Mouse (Mus musculus): Measurements from ENCODE around the gene Atf7. TPM values are rescaled to one million over a fixed set of nuclear protein-coding genes. Genes with fewer than 3 reads are reported as not detected.

Gene Atf7
- polyA plus RNA-seq, 1 experiment from 2014 or later = 43.5 TPM

DNA sequence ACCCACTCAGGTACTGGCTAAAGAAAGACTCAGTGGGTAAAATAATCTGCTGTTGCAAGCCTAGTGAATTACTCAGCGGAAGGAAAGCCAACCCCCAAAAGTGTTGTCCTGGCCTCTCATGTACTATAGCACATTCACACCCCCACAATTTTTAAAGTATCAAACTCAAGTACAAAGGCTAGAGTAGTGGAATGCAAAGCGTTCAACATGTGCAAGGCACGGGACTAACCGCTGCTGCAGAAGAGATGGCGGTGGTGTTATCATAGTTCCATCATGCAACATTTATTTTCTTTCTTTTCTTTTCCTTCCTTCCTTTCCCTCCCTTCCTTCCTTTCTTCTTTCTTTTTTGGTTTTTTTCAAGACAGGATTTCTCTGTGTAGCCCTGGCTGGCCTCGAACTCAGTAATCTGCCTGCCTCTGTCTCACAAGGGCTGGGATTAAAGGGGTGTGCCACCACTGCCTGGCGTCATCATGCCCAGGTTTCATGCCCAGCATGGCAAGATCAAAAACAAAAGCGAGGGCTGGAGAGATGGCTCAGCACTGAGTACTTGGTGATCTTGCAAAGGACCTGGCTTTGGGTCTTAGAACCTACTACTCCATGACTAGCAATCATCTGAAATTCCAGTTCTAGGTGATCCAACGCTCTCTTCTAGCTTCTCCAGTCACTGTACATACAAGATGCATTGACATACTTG is 119.3 kb downstream of the Atf7 start:
- Histone ChIP-seq H3K4me2 (no peak overlapping the region), H3K9ac (no peak overlapping the region), H3K4me1 (ENCODE audit: insufficient read depth) (peaks cover 5% of the 10 kb centered on the region; the same call in 1 of the 2 replicates), H3K27me3 (ENCODE audit: insufficient read depth, low read length) (no peaks in the 10 kb centered on the region), H3K4me3 (ENCODE audit: low read depth, low read length) (no peak overlapping the region), H3K36me3 (ENCODE audit: insufficient read depth) (peaks cover 52% of the 10 kb centered on the region), H3K27ac (ENCODE audit: low read depth) (no peak overlapping the region), H3K9me3 (ENCODE audit: low read depth, low read length) (no peaks in the 10 kb centered on the region)
- no peak for DNase-seq
- TF ChIP-seq CTCF (IDR thresholded peaks at IDR 0.05; ENCODE audit: low read depth) = no peak
- WGBS = 73% methylated on average over 9 of the region's 9 CpGs
- ATAC-seq (ENCODE audit: insufficient read depth) = no peak

DNA sequence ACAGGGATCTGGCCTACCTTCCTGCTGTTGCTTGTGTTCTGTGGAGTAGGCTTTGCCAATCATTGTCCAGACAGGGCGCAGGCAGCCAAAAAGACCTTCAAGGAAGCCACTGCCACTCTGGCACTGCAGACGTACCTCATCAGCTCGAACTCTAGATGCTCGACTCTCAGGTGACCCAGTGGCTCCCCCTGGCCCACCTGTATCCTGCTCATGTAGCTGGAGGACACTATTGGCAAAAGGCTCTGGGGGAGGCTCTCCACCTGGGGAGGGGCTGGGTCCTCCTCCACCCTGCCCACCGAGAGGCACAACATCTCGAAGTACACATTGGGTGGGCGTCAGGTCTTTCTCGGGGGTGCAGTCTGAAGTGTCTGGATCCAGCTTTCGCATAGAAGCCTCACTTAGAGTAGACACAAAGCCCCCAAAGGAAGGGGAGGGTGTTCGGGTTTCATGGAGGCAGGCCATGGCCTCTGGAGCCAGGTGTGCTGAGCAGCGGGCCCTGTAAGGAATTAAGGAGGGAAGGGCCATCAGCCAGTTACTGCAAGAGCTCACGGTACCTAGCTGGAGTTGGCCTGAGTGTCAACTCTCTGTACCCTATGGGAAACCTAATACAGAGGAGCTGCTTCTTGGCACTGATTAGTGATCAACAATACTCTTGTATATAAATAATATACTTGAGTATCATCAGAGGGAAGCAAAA is 120.0 kb downstream of the Atf7 start:
- ATAC-seq (ENCODE audit: insufficient read depth) (no peak), DNase-seq (no peak)
- H3K4me1 ChIP-seq (ENCODE audit: insufficient read depth) = peaks cover 5% of the 10 kb centered on the region; the same call in 1 of the 2 replicates
- no peak overlapping the region for H3K27ac ChIP-seq (ENCODE audit: low read depth)
- no peak for TF ChIP-seq CTCF (IDR thresholded peaks at IDR 0.05; ENCODE audit: low read depth)
- H3K4me3 ChIP-seq (ENCODE audit: low read depth, low read length) = no peak overlapping the region
- H3K9me3 ChIP-seq (ENCODE audit: low read depth, low read length) = no peaks in the 10 kb centered on the region
- H3K27me3 ChIP-seq (ENCODE audit: insufficient read depth, low read length) = no peaks in the 10 kb centered on the region
- no peak overlapping the region for H3K9ac ChIP-seq
- no peak overlapping the region for H3K4me2 ChIP-seq
- 67% methylated on average over 12 of the region's 12 CpGs for WGBS
- H3K36me3 ChIP-seq (ENCODE audit: insufficient read depth) = peaks cover 59% of the 10 kb centered on the region

DNA sequence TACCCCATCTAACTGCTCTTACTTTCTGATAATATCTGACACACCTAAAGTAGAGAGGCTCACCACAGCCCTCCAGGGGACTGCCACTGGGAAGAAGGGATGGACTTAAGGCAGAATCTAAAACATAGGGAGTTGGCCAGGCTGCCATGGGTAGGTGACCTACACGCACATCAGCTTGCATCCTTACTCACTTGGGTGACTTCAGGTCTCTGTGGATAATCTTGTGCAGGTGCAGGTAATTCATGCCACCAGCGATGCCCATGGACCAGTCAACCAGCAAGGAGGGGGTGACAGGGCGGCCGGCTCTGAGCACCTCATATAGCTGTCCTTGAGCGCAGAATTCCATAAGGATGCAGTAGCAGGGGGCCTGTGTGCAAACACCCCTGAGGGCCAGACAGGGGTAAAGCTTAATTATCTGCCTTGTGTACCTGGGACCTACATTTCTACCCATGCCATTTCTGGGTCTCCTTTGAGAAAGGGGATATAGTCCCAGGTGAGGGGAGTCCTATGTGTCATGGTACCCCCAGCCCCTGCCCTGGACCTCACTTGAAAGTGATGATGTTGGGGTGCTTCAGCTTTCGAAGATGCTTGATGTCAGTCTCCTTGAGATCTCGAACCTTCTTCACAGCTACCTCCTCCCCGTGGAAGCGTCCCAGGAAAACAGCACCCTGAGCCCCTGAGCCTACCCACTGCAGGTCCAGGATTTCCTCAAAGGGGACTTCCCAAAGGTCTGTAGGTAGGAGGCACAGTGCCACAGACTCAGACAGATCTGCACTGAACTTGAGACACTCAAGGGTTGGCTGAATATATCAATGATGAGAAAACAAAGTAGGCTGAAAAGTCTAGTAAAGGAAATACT is 121.1 kb downstream of the Atf7 start:
- TF ChIP-seq CTCF (IDR thresholded peaks at IDR 0.05; ENCODE audit: low read depth) = no peak
- Histone ChIP-seq H3K4me1 (ENCODE audit: insufficient read depth) (no peaks in the 10 kb centered on the region), H3K9ac (no peak overlapping the region), H3K4me2 (no peak overlapping the region), H3K27me3 (ENCODE audit: insufficient read depth, low read length) (no peaks in the 10 kb centered on the region), H3K27ac (ENCODE audit: low read depth) (no peak overlapping the region), H3K9me3 (ENCODE audit: low read depth, low read length) (no peaks in the 10 kb centered on the region), H3K36me3 (ENCODE audit: insufficient read depth) (peaks cover 70% of the 10 kb centered on the region), H3K4me3 (ENCODE audit: low read depth, low read length) (no peak overlapping the region)
- DNase-seq (no peak), ATAC-seq (ENCODE audit: insufficient read depth) (no peak; the same call in 1 of the 2 replicates)
- WGBS = 80% methylated on average over 9 of the region's 9 CpGs

- Histone ChIP-seq H3K4me3 (ENCODE audit: low read depth, low read length) (no peak within 1 kb of the TSS), H3K4me2 (no peak within 1 kb of the TSS), H3K27me3 (ENCODE audit: insufficient read depth, low read length) (no peaks in the 10 kb centered on the region), H3K27ac (ENCODE audit: low read depth) (no peak within 1 kb of the TSS), H3K4me1 (ENCODE audit: insufficient read depth) (no peaks in the 10 kb centered on the region), H3K9ac (no peak within 1 kb of the TSS), H3K9me3 (ENCODE audit: low read depth, low read length) (no peaks in the 10 kb centered on the region), H3K36me3 (ENCODE audit: insufficient read depth) (peaks cover 77% of the 10 kb centered on the region)
- ATAC-seq (ENCODE audit: insufficient read depth) = no peak; the same call in 1 of the 2 replicates
- no peak for TF ChIP-seq CTCF (IDR thresholded peaks at IDR 0.05; ENCODE audit: low read depth)
- 86% methylated on average over 1 of the region's 1 CpGs for WGBS
- DNase-seq = no peak
Measured at GRCm38 (mm10) chr15:102503447-102503846, 121.8 kb downstream of the Atf7 start, which contains the start of gene Gm10337. TSS of gene Gm10337 (plus strand) at chr15:102503722.

GRCm38 (mm10) chr15:102502254-102502840 is 122.9 kb downstream of the Atf7 start:
- H3K27ac ChIP-seq (ENCODE audit: low read depth) = no peak overlapping the region
- H3K36me3 ChIP-seq (ENCODE audit: insufficient read depth) = peaks cover 81% of the 10 kb centered on the region
- no peaks in the 10 kb centered on the region for H3K27me3 ChIP-seq (ENCODE audit: insufficient read depth, low read length)
- H3K4me1 ChIP-seq (ENCODE audit: insufficient read depth) = no peaks in the 10 kb centered on the region
- TF ChIP-seq CTCF (IDR thresholded peaks at IDR 0.05; ENCODE audit: low read depth) = no peak
- H3K9me3 ChIP-seq (ENCODE audit: low read depth, low read length) = no peaks in the 10 kb centered on the region
- no peak overlapping the region for H3K4me3 ChIP-seq (ENCODE audit: low read depth, low read length)
- H3K9ac ChIP-seq = no peak overlapping the region
- DNase-seq (no peak), ATAC-seq (ENCODE audit: insufficient read depth) (no peak)
- no peak overlapping the region for H3K4me2 ChIP-seq
- WGBS = 71% methylated on average over 9 of the region's 9 CpGs

- H3K27ac ChIP-seq (ENCODE audit: low read depth) = no peak overlapping the region
- no peaks in the 10 kb centered on the region for H3K4me1 ChIP-seq (ENCODE audit: insufficient read depth)
- H3K4me2 ChIP-seq = no peak overlapping the region
- ATAC-seq (ENCODE audit: insufficient read depth) = 0 out of 2 replicates have a peak, but pooled peaks have one; percentile 19
- H3K27me3 ChIP-seq (ENCODE audit: insufficient read depth, low read length) = no peaks in the 10 kb centered on the region
- DNase-seq = no peak
- no peak for TF ChIP-seq CTCF (IDR thresholded peaks at IDR 0.05; ENCODE audit: low read depth)
- H3K36me3 ChIP-seq (ENCODE audit: insufficient read depth) = peaks cover 92% of the 10 kb centered on the region
- WGBS = 85% methylated on average over 19 of the region's 19 CpGs
- H3K4me3 ChIP-seq (ENCODE audit: low read depth, low read length) = no peak overlapping the region
- H3K9ac ChIP-seq = no peak overlapping the region
- H3K9me3 ChIP-seq (ENCODE audit: low read depth, low read length) = no peaks in the 10 kb centered on the region
Measured at GRCm38 (mm10) chr15:102501084-102501814, 124.0 kb downstream of the Atf7 start.
